Mouse (Mus musculus) kidney, embryonic 15.5 days (tissue): ENCODE results near the gene Zfp296. TPM values are rescaled to one million over a fixed set of nuclear protein-coding genes. Genes with fewer than 3 reads are reported as not detected.

Experiments
- ATAC-seq: fragments of 200-750 bp; cut with Nextera tagmentation; replicated peaks from 2 replicates; pipeline ENCODE4 v1.8.0; 2017; ENCODE audit warnings: moderate TSS enrichment; ENCODE audit not compliant: low FRiP score
- H3K27ac ChIP-seq: fragments of 300-500 bp; sonication (generic); 2 replicates; pipeline ENCODE4 v1.5.1; 2015; ENCODE audit warnings: mild to moderate bottlenecking, inconsistent platforms
- H3K27me3 ChIP-seq: fragments of 300-500 bp; sonication (generic); 2 replicates; pipeline ENCODE4 v1.6.1; 2015; ENCODE audit warnings: inconsistent platforms
- H3K36me3 ChIP-seq: fragments of 300-500 bp; sonication (generic); 2 replicates; pipeline ENCODE4 v1.6.1; 2015; ENCODE audit warnings: inconsistent platforms
- H3K4me1 ChIP-seq: fragments of 300-500 bp; sonication (generic); 2 replicates; pipeline ENCODE4 v1.6.1; 2015; ENCODE audit warnings: inconsistent platforms
- H3K4me2 ChIP-seq: fragments of 300-500 bp; sonication (generic); 2 replicates; pipeline ENCODE4 v1.6.1; 2015; ENCODE audit warnings: moderate library complexity, mild to moderate bottlenecking, inconsistent platforms
- H3K4me3 ChIP-seq: fragments of 300-500 bp; sonication (generic); replicated peaks from 2 replicates; pipeline ENCODE4 v1.5.1; 2015; ENCODE audit warnings: mild to moderate bottlenecking, inconsistent platforms
- H3K9ac ChIP-seq: fragments of 300-500 bp; sonication (generic); 2 replicates; pipeline ENCODE4 v1.6.1; 2015; ENCODE audit warnings: mild to moderate bottlenecking, inconsistent platforms
- H3K9me3 ChIP-seq: fragments of 300-500 bp; sonication (generic); replicated peaks from 2 replicates; pipeline ENCODE4 v1.6.1; 2016; ENCODE audit warnings: inconsistent platforms
- whole genome bisulfite sequencing: fragments of 180-500 bp; shearing (Covaris S2); methylation state at CpG from one replicate; pipeline ENCODE4 v1.1.7; 2015; ENCODE audit warnings: mixed read lengths; 5-methylcytosine and 5-hydroxymethylcytosine counted together
- polyA plus RNA-seq: library from polyadenylated mRNA; unstranded; fragments of >200 nt; fragmentation: Nextera tagmentation; extraction: Ambion mirVana; gene quantifications from 2 replicates; pipeline ENCODE4 v1.2.1, GENCODE M21; 2015

The Zfp296 gene
- polyA plus RNA-seq, 1 experiment from 2014 or later: 0.55 TPM

GRCm38 (mm10) chr7:19551634-19552033 lies 25.5 kb upstream of the Zfp296 start:
- H3K4me1 ChIP-seq: peaks cover 11% of the 10 kb centered on the region
- ATAC-seq: no peak
- peaks cover 39% of the 10 kb centered on the region for H3K36me3 ChIP-seq
- 62% methylated on average over 5 of the region's 5 CpGs for WGBS
- no peaks in the 10 kb centered on the region for H3K9me3 ChIP-seq
- no peak overlapping the region for H3K9ac ChIP-seq
- H3K27ac ChIP-seq: no peak overlapping the region
- H3K27me3 ChIP-seq: no peaks in the 10 kb centered on the region
- no peak overlapping the region for H3K4me2 ChIP-seq
- no peak overlapping the region for H3K4me3 ChIP-seq

GRCm38 (mm10) chr7:19552443-19552842 lies 24.6 kb upstream of the Zfp296 start:
- ATAC-seq: no peak
- H3K4me1 ChIP-seq: peaks cover 10% of the 10 kb centered on the region; the same call in 1 of the 2 replicates
- no peaks in the 10 kb centered on the region for H3K9me3 ChIP-seq
- H3K4me3 ChIP-seq: no peak overlapping the region
- no peak overlapping the region for H3K27ac ChIP-seq
- H3K9ac ChIP-seq: no peak overlapping the region
- no peaks in the 10 kb centered on the region for H3K27me3 ChIP-seq
- H3K4me2 ChIP-seq: no peak overlapping the region
- WGBS: 47% methylated on average over 2 of the region's 2 CpGs
- peaks cover 40% of the 10 kb centered on the region for H3K36me3 ChIP-seq

GRCm38 (mm10) chr7:19554168-19554567 lies 22.9 kb upstream of the Zfp296 start:
- WGBS: 79% methylated on average over 1 of the region's 1 CpGs
- H3K4me3 ChIP-seq: no peak overlapping the region
- H3K27me3 ChIP-seq: no peaks in the 10 kb centered on the region
- H3K4me1 ChIP-seq: peaks cover 23% of the 10 kb centered on the region
- no peak overlapping the region for H3K4me2 ChIP-seq
- no peak overlapping the region for H3K27ac ChIP-seq
- peaks cover 49% of the 10 kb centered on the region for H3K36me3 ChIP-seq
- ATAC-seq: no peak
- H3K9ac ChIP-seq: no peak overlapping the region
- H3K9me3 ChIP-seq: no peaks in the 10 kb centered on the region

- ATAC-seq: no peak
- no peak overlapping the region for H3K4me3 ChIP-seq
- peaks cover 39% of the 10 kb centered on the region for H3K4me1 ChIP-seq
- no peak overlapping the region for H3K9ac ChIP-seq
- WGBS: 91% methylated on average over 2 of the region's 2 CpGs
- H3K27ac ChIP-seq: no peak overlapping the region
- H3K4me2 ChIP-seq: no peak overlapping the region
- H3K27me3 ChIP-seq: no peaks in the 10 kb centered on the region
- H3K9me3 ChIP-seq: no peaks in the 10 kb centered on the region
- H3K36me3 ChIP-seq: peaks cover 44% of the 10 kb centered on the region
These were observed 20.0 kb upstream of the Zfp296 start for GRCm38 (mm10) chr7:19557086-19557485.

- WGBS: 92% methylated on average over 6 of the region's 6 CpGs
- Histone ChIP-seq H3K36me3 (peaks cover 34% of the 10 kb centered on the region), H3K27ac (no peak overlapping the region), H3K9ac (no peak overlapping the region), H3K27me3 (no peaks in the 10 kb centered on the region), H3K9me3 (no peaks in the 10 kb centered on the region), H3K4me3 (no peak overlapping the region), H3K4me1 (peaks cover 42% of the 10 kb centered on the region), H3K4me2 (no peak overlapping the region)
- ATAC-seq: no peak
These were observed 18.8 kb upstream of the Zfp296 start for GRCm38 (mm10) chr7:19557982-19558900.

GRCm38 (mm10) chr7:19558965-19559364 lies 18.1 kb upstream of the Zfp296 start:
- ATAC-seq: no peak
- no peak overlapping the region for H3K9ac ChIP-seq
- H3K4me3 ChIP-seq: no peak overlapping the region
- peaks cover 31% of the 10 kb centered on the region for H3K36me3 ChIP-seq
- no peak overlapping the region for H3K27ac ChIP-seq
- H3K27me3 ChIP-seq: no peaks in the 10 kb centered on the region
- H3K4me2 ChIP-seq: no peak overlapping the region
- no peaks in the 10 kb centered on the region for H3K9me3 ChIP-seq
- peaks cover 47% of the 10 kb centered on the region for H3K4me1 ChIP-seq
- 52% methylated on average over 2 of the region's 2 CpGs for WGBS

GRCm38 (mm10) chr7:19560491-19561260 lies 16.4 kb upstream of the Zfp296 start:
- H3K27ac ChIP-seq: peak overlapping the region; percentile 95; the same call in 1 of the 2 replicates
- H3K9ac ChIP-seq: peak overlapping the region; percentile 88
- H3K9me3 ChIP-seq: no peaks in the 10 kb centered on the region
- 21% methylated on average over 11 of the region's 11 CpGs for WGBS
- H3K36me3 ChIP-seq: peaks cover 35% of the 10 kb centered on the region
- no peaks in the 10 kb centered on the region for H3K27me3 ChIP-seq
- peak overlapping the region; percentile 94 for H3K4me3 ChIP-seq
- ATAC-seq: no peak
- H3K4me1 ChIP-seq: peaks cover 47% of the 10 kb centered on the region
- H3K4me2 ChIP-seq: peak overlapping the region; percentile 81

GRCm38 (mm10) chr7:19561431-19561764 lies 15.7 kb upstream of the Zfp296 start:
- Histone ChIP-seq H3K4me3 (peak overlapping the region; percentile 94), H3K36me3 (peaks cover 37% of the 10 kb centered on the region), H3K27me3 (no peaks in the 10 kb centered on the region), H3K27ac (peak overlapping the region; percentile 95), H3K9ac (peak overlapping the region; percentile 88), H3K4me1 (peaks cover 47% of the 10 kb centered on the region), H3K9me3 (no peaks in the 10 kb centered on the region), H3K4me2 (peak overlapping the region; percentile 81)
- ATAC-seq: peak; percentile 9; the same call in 1 of the 2 replicates
- WGBS: 1% methylated on average over 11 of the region's 11 CpGs

GRCm38 (mm10) chr7:19561765-19562642 lies 15.1 kb upstream of the Zfp296 start:
- H3K36me3 ChIP-seq: peaks cover 38% of the 10 kb centered on the region

GRCm38 (mm10) chr7:19562643-19563410 lies 14.3 kb upstream of the Zfp296 start, which contains the start of gene Ppp1r37:
Ppp1r37 (minus strand) TSS chr7:19563076.
- H3K4me1 ChIP-seq: peaks cover 47% of the 10 kb centered on the region
- H3K36me3 ChIP-seq: peaks cover 38% of the 10 kb centered on the region
- H3K27me3 ChIP-seq: no peaks in the 10 kb centered on the region
- peak within 1 kb of the TSS; percentile 95 for H3K27ac ChIP-seq
- peak within 1 kb of the TSS; percentile 81 for H3K4me2 ChIP-seq
- 2% methylated on average over 19 of the region's 19 CpGs for WGBS
- no peaks in the 10 kb centered on the region for H3K9me3 ChIP-seq
- ATAC-seq: no peak; the same call in 1 of the 2 replicates
- peak within 1 kb of the TSS; percentile 88 for H3K9ac ChIP-seq
- peak within 1 kb of the TSS; percentile 94 for H3K4me3 ChIP-seq

More at GRCm38 (mm10) chr7:19561765-19562642, 15.1 kb upstream of the Zfp296 start:
- no peaks in the 10 kb centered on the region for H3K27me3 ChIP-seq
- peak overlapping the region; percentile 81 for H3K4me2 ChIP-seq
- H3K27ac ChIP-seq: peak overlapping the region; percentile 95
- H3K9me3 ChIP-seq: no peaks in the 10 kb centered on the region
- peaks cover 47% of the 10 kb centered on the region for H3K4me1 ChIP-seq
- peak; percentile 87 for ATAC-seq
- peak overlapping the region; percentile 88 for H3K9ac ChIP-seq
- H3K4me3 ChIP-seq: peak overlapping the region; percentile 94
- under 1% methylated on average over 102 of the region's 102 CpGs for WGBS

- Histone ChIP-seq H3K27me3 (no peaks in the 10 kb centered on the region), H3K9me3 (no peaks in the 10 kb centered on the region), H3K4me2 (peak overlapping the region; percentile 81; the same call in 1 of the 2 replicates), H3K27ac (no peak overlapping the region), H3K9ac (no peak overlapping the region), H3K4me3 (no peak overlapping the region), H3K36me3 (peaks cover 38% of the 10 kb centered on the region), H3K4me1 (peaks cover 37% of the 10 kb centered on the region)
- ATAC-seq: no peak
- 82% methylated on average over 3 of the region's 3 CpGs for WGBS
These were observed 13.2 kb upstream of the Zfp296 start for GRCm38 (mm10) chr7:19563884-19564283.
